Mouse (Mus musculus) adrenal gland, adult 10 weeks (tissue): ENCODE measurements around the gene Olfml2b. TPM values are rescaled to one million over a fixed set of nuclear protein-coding genes. Genes with fewer than 3 reads are reported as not detected.

Experiments
- polyA plus RNA-seq: library from polyadenylated mRNA; stranded (reverse); fragments of 350-450 nt; fragmentation: Illumina TruSeq; extraction: RNeasy Lipid Tissue Mini Kit (QIAGEN cat#74804); gene quantifications from one replicate; pipeline ENCODE4 v1.2.3, GENCODE M21; 2014; ENCODE audit warnings: low read depth, low replicate concordance

Olfml2b gene
- polyA plus RNA-seq = 2.7 TPM

GRCm38 (mm10) chr1:170644255-170645205, at the start of gene Olfml2b:
Gene Olfml2b, plus strand, starts transcription at chr1:170644532.

Other genes with a start within 250 kb of the Olfml2b start
- gene Nos1ap, start 54.7 kb upstream of the Olfml2b start, polyA plus RNA-seq = 11.2 TPM
- gene Atf6, start 223.2 kb downstream of the Olfml2b start, polyA plus RNA-seq = 58.3 TPM
- gene Gm26620, start 240.5 kb downstream of the Olfml2b start, polyA plus RNA-seq = 1.1 TPM
- 19.6 TPM for gene Dusp12, start 241.0 kb downstream of the Olfml2b start, polyA plus RNA-seq